Mouse (Mus musculus) heart, adult 2 months (tissue): ENCODE results near the gene Duoxa2. TPM values are rescaled to one million over a fixed set of nuclear protein-coding genes. Genes with fewer than 3 reads are reported as not detected.
A peak's percentile ranks its signal among the peaks of the same experiment; 100 is the strongest.

ENCODE experiments used
- DNase-seq, 2 experiments: peaks; one replicate each; pipeline ENCODE4 v3.0.0; 2021
- H3K27ac ChIP-seq: fragments of 200-600 bp; 2 replicates; pipeline ENCODE4 v1.8.1; 2022
- H3K27me3 ChIP-seq: fragments of 200-500 bp; 2 replicates; pipeline ENCODE4 v1.6.1; 2012; ENCODE audit warnings: mild to moderate bottlenecking, low read length, inconsistent platforms, mixed read lengths; ENCODE audit not compliant: control insufficient read depth, insufficient read depth
- H3K36me3 ChIP-seq: fragments of 200-500 bp; 2 replicates; pipeline ENCODE4 v1.6.1; 2012; ENCODE audit warnings: low read length, inconsistent platforms; ENCODE audit not compliant: control insufficient read depth, insufficient read depth
- H3K4me1 ChIP-seq: fragments of 200-500 bp; 2 replicates; pipeline ENCODE4 v1.6.1; 2011; ENCODE audit warnings: low read length; ENCODE audit not compliant: control insufficient read depth, insufficient read depth
- H3K4me3 ChIP-seq: fragments of 200-600 bp; 2 replicates; pipeline ENCODE4 v1.8.1; 2022
- H3K79me2 ChIP-seq: fragments of 200-500 bp; replicated peaks from 2 replicates; pipeline ENCODE4 v1.6.1; 2012; ENCODE audit warnings: mild to moderate bottlenecking, inconsistent platforms, low read length, moderate library complexity, mixed read lengths; ENCODE audit not compliant: control insufficient read depth, insufficient read depth
- H3K9ac ChIP-seq: fragments of 200-500 bp; 2 replicates; pipeline ENCODE4 v1.6.1; 2012; ENCODE audit warnings: low read depth, mild to moderate bottlenecking, control low read depth, inconsistent platforms, low read length, mixed read lengths
- CTCF ChIP-seq: fragments of 200-600 bp; IDR thresholded peaks from 2 replicates; pipeline ENCODE4 v1.8.1; 2022; ENCODE audit warnings: antibody characterized with exemption, mild to moderate bottlenecking, moderate library complexity
- EP300 ChIP-seq: fragments of 200-500 bp; IDR thresholded peaks from 2 replicates; pipeline ENCODE4 v1.6.1; 2011; ENCODE audit warnings: low read depth, low read length, control low read depth; ENCODE audit not compliant: insufficient read depth
- POLR2A ChIP-seq: fragments of 200-500 bp; IDR thresholded peaks from 2 replicates; pipeline ENCODE4 v1.6.1; 2011; ENCODE audit warnings: mild to moderate bottlenecking, low read depth, low read length, control low read depth; ENCODE audit not compliant: insufficient read depth
- WGBS: fragments of 180-500 bp; shearing (Covaris S2); methylation state at CpG from one replicate; pipeline ENCODE4 v1.1.7; 2018; 5-methylcytosine and 5-hydroxymethylcytosine counted together
- intact Hi-C: fragments of 180-260 bp; cut with DNase I; formaldehyde crosslinking; loops from one replicate; pipeline ENCODE4 v1.15.1; 2025
- long read RNA-seq: library from polyadenylated mRNA; stranded (forward); transcript quantifications from one replicate; pipeline ENCODE4 v2.0.0, GENCODE M21; 2021
- polyA plus RNA-seq: library from polyadenylated mRNA; depleted of rRNA; stranded (reverse); fragments of >200 nt; gene quantifications from 2 replicates; pipeline ENCODE4 v1.2.3, GENCODE M21; 2012; rRNA removed
- total RNA-seq, 2 experiments: library from RNA; stranded (reverse); gene quantifications; 2 replicates each; pipeline ENCODE4 v1.2.3; 2021

Duoxa2 gene
- under 1 TPM; 0.18 to 0.21 TPM for total RNA-seq
- 0.18 and 0.23 TPM in 2 replicates for polyA plus RNA-seq
- long read RNA-seq = 0 reads

- no peak within 1 kb of the TSS for H3K9ac ChIP-seq
- H3K36me3 ChIP-seq = no peaks in the 10 kb centered on the region
- TF ChIP-seq CTCF (no peak), EP300 (no peak), POLR2A (no peak)
- H3K27ac ChIP-seq = no peak within 1 kb of the TSS
- peak; percentile 13 to 30 for DNase-seq
- intact Hi-C loops = no loop called here
- H3K27me3 ChIP-seq = peaks cover 31% of the 10 kb centered on the region
- 2% methylated on average over 43 of the region's 43 CpGs for WGBS
- peak within 1 kb of the TSS; percentile 33 for H3K4me3 ChIP-seq
- no peaks in the 10 kb centered on the region for H3K79me2 ChIP-seq
- H3K4me1 ChIP-seq = peaks cover 1% of the 10 kb centered on the region; the same call in 1 of the 2 replicates
Observed at GRCm38 (mm10) chr2:122298596-122299490, at the start of gene Duoxa2. Gene Duoxa2, plus strand, starts transcription at chr2:122298900.

- H3K27me3 ChIP-seq = no peaks in the 10 kb centered on the region
- no peaks in the 10 kb centered on the region for H3K79me2 ChIP-seq
- no peak overlapping the region for H3K9ac ChIP-seq
- H3K4me1 ChIP-seq = no peaks in the 10 kb centered on the region
- 94% methylated on average over 5 of the region's 5 CpGs for WGBS
- H3K36me3 ChIP-seq = no peaks in the 10 kb centered on the region; the same call in 1 of the 2 replicates
- intact Hi-C loops = no loop called here
- no peak overlapping the region for H3K4me3 ChIP-seq
- TF ChIP-seq POLR2A = no peak
- no peak for TF ChIP-seq CTCF
- TF ChIP-seq EP300 = no peak
- DNase-seq = no peak
- no peak overlapping the region for H3K27ac ChIP-seq
Observed at GRCm38 (mm10) chr2:122255997-122256396, 42.7 kb upstream of the Duoxa2 start.

DNA sequence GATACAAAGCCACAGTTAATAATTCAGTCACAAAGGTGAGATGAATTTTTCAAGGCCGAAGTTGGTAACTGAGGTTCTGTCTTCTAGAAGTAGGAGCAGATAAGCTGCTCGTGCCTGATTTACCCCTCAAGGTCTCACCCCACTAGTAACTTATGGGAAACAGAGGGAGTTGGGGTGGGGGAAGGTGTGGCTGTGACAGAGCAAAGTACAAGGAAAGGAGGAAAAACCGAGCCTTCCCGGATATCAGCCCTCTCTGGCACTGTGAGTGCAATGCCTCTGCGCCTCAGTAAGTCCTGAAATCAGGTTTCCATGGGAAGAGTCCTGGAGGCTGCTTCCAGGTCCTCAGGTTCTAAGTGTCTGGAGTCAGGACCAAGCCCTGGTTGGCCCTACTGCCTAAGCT lies 38.0 kb upstream of the Duoxa2 start:
- intact Hi-C loops = no loop called here
- no peaks in the 10 kb centered on the region for H3K4me1 ChIP-seq
- H3K9ac ChIP-seq = no peak overlapping the region
- H3K79me2 ChIP-seq = no peaks in the 10 kb centered on the region
- TF ChIP-seq CTCF (no peak), EP300 (no peak), POLR2A (no peak)
- DNase-seq = no peak
- H3K36me3 ChIP-seq = no peaks in the 10 kb centered on the region
- WGBS = 84% methylated on average over 5 of the region's 5 CpGs
- no peak overlapping the region for H3K4me3 ChIP-seq
- H3K27me3 ChIP-seq = no peaks in the 10 kb centered on the region
- no peak overlapping the region for H3K27ac ChIP-seq

- H3K79me2 ChIP-seq = no peaks in the 10 kb centered on the region
- no peak overlapping the region for H3K27ac ChIP-seq
- H3K36me3 ChIP-seq = no peaks in the 10 kb centered on the region
- intact Hi-C loops = no loop called here
- no peak overlapping the region for H3K4me3 ChIP-seq
- H3K4me1 ChIP-seq = no peaks in the 10 kb centered on the region
- no peaks in the 10 kb centered on the region for H3K27me3 ChIP-seq
- DNase-seq = no peak
- no peak overlapping the region for H3K9ac ChIP-seq
- 88% methylated on average over 3 of the region's 3 CpGs for WGBS
- no peak for TF ChIP-seq EP300
- TF ChIP-seq CTCF = no peak
- no peak for TF ChIP-seq POLR2A
Observed at GRCm38 (mm10) chr2:122264690-122265089, 34.0 kb upstream of the Duoxa2 start.

GRCm38 (mm10) chr2:122266407-122267193 lies 32.1 kb upstream of the Duoxa2 start:
- Histone ChIP-seq H3K36me3 (no peaks in the 10 kb centered on the region), H3K4me1 (no peaks in the 10 kb centered on the region)

More at GRCm38 (mm10) chr2:122266407-122267193, 32.1 kb upstream of the Duoxa2 start:
- TF ChIP-seq EP300 (no peak), CTCF (no peak), POLR2A (no peak)
- H3K27ac ChIP-seq = no peak overlapping the region
- H3K79me2 ChIP-seq = no peaks in the 10 kb centered on the region
- H3K27me3 ChIP-seq = no peaks in the 10 kb centered on the region
- intact Hi-C loops = no loop called here
- WGBS = 83% methylated on average over 7 of the region's 7 CpGs
- no peak for DNase-seq
- H3K9ac ChIP-seq = no peak overlapping the region
- H3K4me3 ChIP-seq = no peak overlapping the region
